Mouse (Mus musculus) olfactory bulb, adult 2 months (tissue): ENCODE measurements around the gene Slc30a4. TPM values are rescaled to one million over a fixed set of nuclear protein-coding genes. Genes with fewer than 3 reads are reported as not detected.

Source experiments
- H3K27ac ChIP-seq: fragments of 200-500 bp; 2 replicates; pipeline ENCODE4 v1.5.1; 2012; ENCODE audit warnings: low read depth, low read length; ENCODE audit not compliant: insufficient read depth
- H3K4me1 ChIP-seq: fragments of 200-500 bp; 2 replicates; pipeline ENCODE4 v1.6.1; 2012; ENCODE audit warnings: low read length; ENCODE audit not compliant: control insufficient read depth, insufficient read depth
- H3K4me3 ChIP-seq: fragments of 200-500 bp; 2 replicates; pipeline ENCODE4 v1.5.1; 2012; ENCODE audit warnings: mild to moderate bottlenecking, low read depth, low read length, moderate library complexity; ENCODE audit not compliant: insufficient read depth
- CTCF ChIP-seq: fragments of 200-500 bp; IDR thresholded peaks from 2 replicates; pipeline ENCODE4 v1.5.1; 2012; ENCODE audit warnings: low read depth, mild to moderate bottlenecking, low read length, moderate library complexity; ENCODE audit not compliant: insufficient read depth
- POLR2A ChIP-seq: fragments of 200-500 bp; IDR thresholded peaks from 2 replicates; pipeline ENCODE4 v1.6.1; 2012; ENCODE audit warnings: mild to moderate bottlenecking, low read depth, low read length, moderate library complexity; ENCODE audit not compliant: insufficient read depth
- WGBS: fragments of 180-500 bp; shearing (Covaris S2); methylation state at CpG from one replicate; pipeline ENCODE4 v1.1.7; 2018; 5-methylcytosine and 5-hydroxymethylcytosine counted together
- polyA plus RNA-seq: library from polyadenylated mRNA; stranded (reverse); fragments of >200 nt; gene quantifications from 2 replicates; pipeline ENCODE4 v1.2.4, GENCODE M21; 2012; ENCODE audit warnings: low replicate concordance; ENCODE audit not compliant: missing spikeins, insufficient read depth, insufficient read length

Gene Slc30a4
- polyA plus RNA-seq, 1 experiment = not detected

- Histone ChIP-seq H3K4me3 (no peak overlapping the region), H3K27ac (no peak overlapping the region), H3K4me1 (no peaks in the 10 kb centered on the region)
- TF ChIP-seq CTCF = no peak
- no peak for TF ChIP-seq POLR2A
- WGBS = 55% methylated on average over 1 of the region's 1 CpGs
These were observed 18.8 kb downstream of the Slc30a4 start for GRCm38 (mm10) chr2:122683641-122684040.

- WGBS = 66% methylated on average over 2 of the region's 2 CpGs
- Histone ChIP-seq H3K4me3 (no peak overlapping the region), H3K4me1 (no peaks in the 10 kb centered on the region), H3K27ac (no peak overlapping the region)
- no peak for TF ChIP-seq POLR2A
- no peak for TF ChIP-seq CTCF
These were observed 19.9 kb downstream of the Slc30a4 start for GRCm38 (mm10) chr2:122682520-122682919.

GRCm38 (mm10) chr2:122681379-122682137, 20.9 kb downstream of the Slc30a4 start:
- Histone ChIP-seq H3K4me3 (no peak overlapping the region), H3K27ac (no peak overlapping the region), H3K4me1 (no peaks in the 10 kb centered on the region)
- TF ChIP-seq POLR2A = no peak
- TF ChIP-seq CTCF = no peak
- 87% methylated on average over 5 of the region's 5 CpGs for WGBS

GRCm38 (mm10) chr2:122675126-122675525, 27.3 kb downstream of the Slc30a4 start:
- no peak overlapping the region for H3K27ac ChIP-seq
- H3K4me1 ChIP-seq = no peaks in the 10 kb centered on the region
- TF ChIP-seq CTCF (no peak), POLR2A (no peak)
- WGBS = 95% methylated on average over 2 of the region's 2 CpGs
- no peak overlapping the region for H3K4me3 ChIP-seq

GRCm38 (mm10) chr2:122672841-122673240, 29.6 kb downstream of the Slc30a4 start:
- WGBS = 80% methylated on average over 5 of the region's 5 CpGs
- H3K4me1 ChIP-seq = no peaks in the 10 kb centered on the region
- no peak overlapping the region for H3K27ac ChIP-seq
- H3K4me3 ChIP-seq = no peak overlapping the region
- no peak for TF ChIP-seq POLR2A
- no peak for TF ChIP-seq CTCF

GRCm38 (mm10) chr2:122671714-122672113, 30.7 kb downstream of the Slc30a4 start:
- Histone ChIP-seq H3K4me1 (no peaks in the 10 kb centered on the region), H3K27ac (no peak overlapping the region), H3K4me3 (no peak overlapping the region)
- no peak for TF ChIP-seq POLR2A
- no peak for TF ChIP-seq CTCF
- WGBS = 53% methylated on average over 5 of the region's 5 CpGs

GRCm38 (mm10) chr2:122667856-122668255, 34.6 kb downstream of the Slc30a4 start:
- WGBS = 37% methylated on average over 5 of the region's 5 CpGs
- H3K27ac ChIP-seq = no peak overlapping the region
- H3K4me3 ChIP-seq = no peak overlapping the region
- TF ChIP-seq POLR2A (no peak), CTCF (no peak)
- H3K4me1 ChIP-seq = peaks cover 3% of the 10 kb centered on the region; the same call in 1 of the 2 replicates

GRCm38 (mm10) chr2:122665973-122666875, 36.2 kb downstream of the Slc30a4 start:
- Histone ChIP-seq H3K4me1 (peaks cover 3% of the 10 kb centered on the region; the same call in 1 of the 2 replicates), H3K4me3 (no peak overlapping the region), H3K27ac (no peak overlapping the region)
- TF ChIP-seq CTCF = peak; percentile 43; the same call in 1 of the 2 replicates
- no peak for TF ChIP-seq POLR2A
- 38% methylated on average over 12 of the region's 12 CpGs for WGBS
